Mouse (Mus musculus): ENCODE results near the gene Rnf157. TPM values are rescaled to one million over a fixed set of nuclear protein-coding genes. Genes with fewer than 3 reads are reported as not detected.
"Not testable (repeated sequence)": the region's sequence is repeated elsewhere in the genome, so short reads cannot be mapped to it uniquely, and the experiment has no call there.

The Rnf157 gene
- polyA plus RNA-seq, 1 experiment from 2014 or later, result 37.4 TPM

- 85% methylated on average over 6 of the region's 6 CpGs for WGBS
- H3K27ac ChIP-seq (ENCODE audit: low read length), result no peak overlapping the region
- no peak overlapping the region for H3K9ac ChIP-seq (replicated peaks; ENCODE audit: low read depth, low read length)
- H3K27me3 ChIP-seq (replicated peaks; ENCODE audit: control insufficient read depth, insufficient read depth, low read length), result no peaks in the 10 kb centered on the region
- no peak for ATAC-seq
- no peak overlapping the region for H3K4me2 ChIP-seq (ENCODE audit: low read length)
- no peaks in the 10 kb centered on the region for H3K36me3 ChIP-seq (ENCODE audit: control insufficient read depth, insufficient read depth)
- H3K9me3 ChIP-seq (ENCODE audit: control insufficient read depth, low read length), result no peaks in the 10 kb centered on the region
- no peaks in the 10 kb centered on the region for H3K4me1 ChIP-seq (replicated peaks; ENCODE audit: control insufficient read depth, insufficient read depth, low read length)
- no peak overlapping the region for H3K4me3 ChIP-seq (replicated peaks; ENCODE audit: low read length)
These were observed 8.3 kb upstream of the Rnf157 start for GRCm38 (mm10) chr11:116421102-116421501.

GRCm38 (mm10) chr11:116418841-116419462, 6.1 kb upstream of the Rnf157 start:
- Histone ChIP-seq H3K36me3 (ENCODE audit: control insufficient read depth, insufficient read depth) (no peaks in the 10 kb centered on the region), H3K9ac (replicated peaks; ENCODE audit: low read depth, low read length) (no peak overlapping the region), H3K4me3 (replicated peaks; ENCODE audit: low read length) (no peak overlapping the region), H3K27me3 (replicated peaks; ENCODE audit: control insufficient read depth, insufficient read depth, low read length) (no peaks in the 10 kb centered on the region), H3K27ac (ENCODE audit: low read length) (no peak overlapping the region), H3K9me3 (ENCODE audit: control insufficient read depth, low read length) (no peaks in the 10 kb centered on the region), H3K4me1 (replicated peaks; ENCODE audit: control insufficient read depth, insufficient read depth, low read length) (no peaks in the 10 kb centered on the region), H3K4me2 (ENCODE audit: low read length) (no peak overlapping the region)
- 85% methylated on average over 6 of the region's 6 CpGs for WGBS
- ATAC-seq, result no peak

GRCm38 (mm10) chr11:116418194-116418840, 5.5 kb upstream of the Rnf157 start:
- 34% methylated on average over 2 of the region's 2 CpGs for WGBS
- peaks cover 2% of the 10 kb centered on the region; the same call in 1 of the 2 replicates for H3K4me1 ChIP-seq (replicated peaks; ENCODE audit: control insufficient read depth, insufficient read depth, low read length)
- H3K9me3 ChIP-seq (ENCODE audit: control insufficient read depth, low read length), result no peaks in the 10 kb centered on the region
- H3K4me2 ChIP-seq (ENCODE audit: low read length), result no peak overlapping the region
- H3K36me3 ChIP-seq (ENCODE audit: control insufficient read depth, insufficient read depth), result no peaks in the 10 kb centered on the region
- H3K27ac ChIP-seq (ENCODE audit: low read length), result no peak overlapping the region
- no peak overlapping the region for H3K9ac ChIP-seq (replicated peaks; ENCODE audit: low read depth, low read length)
- ATAC-seq, result no peak
- H3K4me3 ChIP-seq (replicated peaks; ENCODE audit: low read length), result no peak overlapping the region
- H3K27me3 ChIP-seq (replicated peaks; ENCODE audit: control insufficient read depth, insufficient read depth, low read length), result no peaks in the 10 kb centered on the region

GRCm38 (mm10) chr11:116417054-116417453, 4.2 kb upstream of the Rnf157 start:
- ATAC-seq, result no peak
- peaks cover 5% of the 10 kb centered on the region for H3K4me1 ChIP-seq (replicated peaks; ENCODE audit: control insufficient read depth, insufficient read depth, low read length)
- no peaks in the 10 kb centered on the region for H3K9me3 ChIP-seq (ENCODE audit: control insufficient read depth, low read length)
- H3K4me2 ChIP-seq (ENCODE audit: low read length), result no peak overlapping the region
- no peaks in the 10 kb centered on the region for H3K27me3 ChIP-seq (replicated peaks; ENCODE audit: control insufficient read depth, insufficient read depth, low read length)
- no peak overlapping the region for H3K4me3 ChIP-seq (replicated peaks; ENCODE audit: low read length)
- 86% methylated on average over 5 of the region's 5 CpGs for WGBS
- no peak overlapping the region for H3K9ac ChIP-seq (replicated peaks; ENCODE audit: low read depth, low read length)
- H3K27ac ChIP-seq (ENCODE audit: low read length), result no peak overlapping the region
- H3K36me3 ChIP-seq (ENCODE audit: control insufficient read depth, insufficient read depth), result no peaks in the 10 kb centered on the region

- H3K36me3 ChIP-seq (ENCODE audit: control insufficient read depth, insufficient read depth), result no peaks in the 10 kb centered on the region
- no peak for ATAC-seq
- no peak overlapping the region for H3K4me3 ChIP-seq (replicated peaks; ENCODE audit: low read length)
- peaks cover 12% of the 10 kb centered on the region for H3K4me1 ChIP-seq (replicated peaks; ENCODE audit: control insufficient read depth, insufficient read depth, low read length)
- H3K27me3 ChIP-seq (replicated peaks; ENCODE audit: control insufficient read depth, insufficient read depth, low read length), result no peaks in the 10 kb centered on the region
- no peak overlapping the region for H3K27ac ChIP-seq (ENCODE audit: low read length)
- WGBS, result 74% methylated on average over 6 of the region's 6 CpGs
- H3K9me3 ChIP-seq (ENCODE audit: control insufficient read depth, low read length), result no peaks in the 10 kb centered on the region
- H3K4me2 ChIP-seq (ENCODE audit: low read length), result no peak overlapping the region
- no peak overlapping the region for H3K9ac ChIP-seq (replicated peaks; ENCODE audit: low read depth, low read length)
These were observed 3.5 kb upstream of the Rnf157 start for GRCm38 (mm10) chr11:116416196-116416943.

- peak overlapping the region; percentile 91 for H3K27ac ChIP-seq (ENCODE audit: low read length)
- H3K9ac ChIP-seq (replicated peaks; ENCODE audit: low read depth, low read length), result peak overlapping the region; percentile 93
- 74% methylated on average over 4 of the region's 4 CpGs for WGBS
- H3K9me3 ChIP-seq (ENCODE audit: control insufficient read depth, low read length), result no peaks in the 10 kb centered on the region
- no peaks in the 10 kb centered on the region for H3K27me3 ChIP-seq (replicated peaks; ENCODE audit: control insufficient read depth, insufficient read depth, low read length)
- no peak for ATAC-seq
- H3K4me1 ChIP-seq (replicated peaks; ENCODE audit: control insufficient read depth, insufficient read depth, low read length), result peaks cover 21% of the 10 kb centered on the region
- peak overlapping the region; percentile 77 for H3K4me3 ChIP-seq (replicated peaks; ENCODE audit: low read length)
- peak overlapping the region; percentile 93 for H3K4me2 ChIP-seq (ENCODE audit: low read length)
- H3K36me3 ChIP-seq (ENCODE audit: control insufficient read depth, insufficient read depth), result no peaks in the 10 kb centered on the region
These were observed 795 bp upstream of the Rnf157 start for GRCm38 (mm10) chr11:116413631-116414022.

GRCm38 (mm10) chr11:116412028-116412827, 604 bp downstream of the Rnf157 start:
- H3K4me3 ChIP-seq (replicated peaks; ENCODE audit: low read length), result peak overlapping the region; percentile 77
- peak; percentile 34 for ATAC-seq
- H3K4me2 ChIP-seq (ENCODE audit: low read length), result peak overlapping the region; percentile 93
- H3K4me1 ChIP-seq (replicated peaks; ENCODE audit: control insufficient read depth, insufficient read depth, low read length), result peaks cover 21% of the 10 kb centered on the region
- under 1% methylated on average over 61 of the region's 76 CpGs for WGBS
- peak overlapping the region; percentile 93 for H3K9ac ChIP-seq (replicated peaks; ENCODE audit: low read depth, low read length)
- H3K27ac ChIP-seq (ENCODE audit: low read length), result peak overlapping the region; percentile 87
- no peaks in the 10 kb centered on the region for H3K36me3 ChIP-seq (ENCODE audit: control insufficient read depth, insufficient read depth)
- no peaks in the 10 kb centered on the region for H3K9me3 ChIP-seq (ENCODE audit: control insufficient read depth, low read length)
- H3K27me3 ChIP-seq (replicated peaks; ENCODE audit: control insufficient read depth, insufficient read depth, low read length), result no peaks in the 10 kb centered on the region

GRCm38 (mm10) chr11:116411582-116411981, 1.2 kb downstream of the Rnf157 start:
- no peaks in the 10 kb centered on the region for H3K9me3 ChIP-seq (ENCODE audit: control insufficient read depth, low read length)
- no peak for ATAC-seq
- H3K9ac ChIP-seq (replicated peaks; ENCODE audit: low read depth, low read length), result peak overlapping the region; percentile 19; the same call in 1 of the 2 replicates
- WGBS, result 4% methylated on average over 6 of the region's 6 CpGs
- H3K4me1 ChIP-seq (replicated peaks; ENCODE audit: control insufficient read depth, insufficient read depth, low read length), result peaks cover 21% of the 10 kb centered on the region
- H3K4me3 ChIP-seq (replicated peaks; ENCODE audit: low read length), result peak overlapping the region; percentile 77
- H3K27ac ChIP-seq (ENCODE audit: low read length), result no peak overlapping the region
- no peaks in the 10 kb centered on the region for H3K27me3 ChIP-seq (replicated peaks; ENCODE audit: control insufficient read depth, insufficient read depth, low read length)
- H3K36me3 ChIP-seq (ENCODE audit: control insufficient read depth, insufficient read depth), result no peaks in the 10 kb centered on the region
- H3K4me2 ChIP-seq (ENCODE audit: low read length), result peak overlapping the region; percentile 93

- 83% methylated on average over 4 of the region's 4 CpGs for WGBS
- ATAC-seq; H3K9me3 ChIP-seq (ENCODE audit: control insufficient read depth, low read length); H3K27ac ChIP-seq (ENCODE audit: low read length); H3K36me3 ChIP-seq (ENCODE audit: control insufficient read depth, insufficient read depth); H3K9ac ChIP-seq (replicated peaks; ENCODE audit: low read depth, low read length); H3K27me3 ChIP-seq (replicated peaks; ENCODE audit: control insufficient read depth, insufficient read depth, low read length); H3K4me3 ChIP-seq (replicated peaks; ENCODE audit: low read length): not testable (repeated sequence)
- H3K4me1 ChIP-seq (replicated peaks; ENCODE audit: control insufficient read depth, insufficient read depth, low read length), result peaks cover 21% of the 10 kb centered on the region
- H3K4me2 ChIP-seq (ENCODE audit: low read length), result peak overlapping the region; percentile 93
These were observed 2.4 kb downstream of the Rnf157 start for GRCm38 (mm10) chr11:116410415-116410814.

Data from forebrain, embryonic 16.5 days (tissue).